Mouse (Mus musculus): ENCODE data around the gene Mboat1. TPM values are rescaled to one million over a fixed set of nuclear protein-coding genes. Genes with fewer than 3 reads are reported as not detected.
A peak's percentile ranks its signal among the peaks of the same experiment; 100 is the strongest.

The Mboat1 gene
- polyA plus RNA-seq, 1 experiment, result 0.51 TPM

DNA sequence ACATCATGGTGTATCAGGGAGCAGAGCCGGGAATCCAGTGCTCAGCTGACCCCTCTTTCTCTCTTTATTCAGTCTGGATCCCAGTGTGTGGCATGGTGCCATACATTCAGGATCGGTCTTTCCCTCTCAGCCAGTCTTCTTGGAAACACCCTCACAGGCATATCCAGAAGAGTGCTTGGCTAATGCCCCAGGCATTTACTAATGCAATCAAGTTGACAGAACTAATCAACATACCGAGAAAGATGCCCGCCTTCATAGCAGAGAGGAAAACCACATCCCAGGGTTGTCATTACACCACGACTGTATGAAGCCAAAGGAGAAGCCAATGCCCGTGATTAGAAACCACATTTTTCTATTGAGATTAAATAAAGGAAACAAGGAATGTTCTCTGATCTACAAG lies 41.1 kb downstream of the Mboat1 start:
- peaks cover 5% of the 10 kb centered on the region for H3K4me1 ChIP-seq
- TF ChIP-seq GATA1 (IDR thresholded peaks at IDR 0.05; ENCODE audit: borderline replicate concordance, low read length) (no peak), FLI1 (IDR thresholded peaks at IDR 0.05; ENCODE audit: low read length) (no peak)
- H3K27me3 ChIP-seq (replicated peaks), result peaks cover 9% of the 10 kb centered on the region
- peaks cover 7% of the 10 kb centered on the region for H3K9me3 ChIP-seq
- no peaks in the 10 kb centered on the region for H3K36me3 ChIP-seq (replicated peaks; ENCODE audit: low read length)
- no peak overlapping the region for H3K4me3 ChIP-seq (replicated peaks)

DNA sequence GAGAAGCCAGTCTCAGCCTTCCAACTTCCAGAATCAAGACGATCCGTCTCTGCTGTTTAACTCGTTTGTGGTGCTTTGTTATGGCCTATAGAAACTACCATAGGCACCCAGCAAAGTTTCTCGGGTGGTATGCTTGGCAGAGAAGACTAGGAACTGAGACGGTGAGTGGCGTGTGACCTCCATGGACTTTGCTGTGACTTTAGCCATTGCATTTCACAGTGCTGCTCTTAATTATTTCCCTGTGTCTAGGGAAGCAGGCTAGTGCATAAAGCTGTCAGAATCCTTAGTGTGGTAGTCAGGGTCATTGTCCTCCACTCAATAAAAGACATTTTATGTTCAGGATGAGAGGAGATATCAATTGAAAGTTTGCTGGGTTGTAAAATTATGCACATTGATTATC lies 49.3 kb downstream of the Mboat1 start:
- Histone ChIP-seq H3K4me3 (replicated peaks) (no peak overlapping the region), H3K27me3 (replicated peaks) (no peaks in the 10 kb centered on the region)
- no peak for TF ChIP-seq GATA1 (IDR thresholded peaks at IDR 0.05; ENCODE audit: borderline replicate concordance, low read length)
- TF ChIP-seq FLI1 (IDR thresholded peaks at IDR 0.05; ENCODE audit: low read length), result no peak

DNA sequence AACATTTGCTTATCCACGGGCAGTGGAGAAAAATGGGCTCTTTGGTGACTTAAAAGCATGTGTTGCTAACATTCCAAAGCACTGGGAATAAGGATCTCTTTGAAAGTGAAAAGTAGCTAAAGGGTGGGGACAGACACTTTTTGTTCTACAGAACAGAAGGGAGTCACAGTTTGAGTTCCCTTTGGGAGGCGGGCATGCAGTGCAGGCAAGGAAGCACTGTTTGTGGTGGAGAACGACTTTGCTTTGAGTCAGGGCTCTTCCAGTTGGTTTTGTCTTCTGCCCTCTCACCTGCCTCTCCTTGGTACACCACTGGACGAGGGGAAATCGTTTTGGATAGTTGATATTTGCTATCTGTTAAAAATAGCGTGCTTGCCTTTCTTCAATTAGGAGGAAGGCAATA lies 49.7 kb downstream of the Mboat1 start:
- Histone ChIP-seq H3K9me3 (peaks cover 3% of the 10 kb centered on the region; the same call in 1 of the 2 replicates), H3K27me3 (replicated peaks) (peaks cover 2% of the 10 kb centered on the region), H3K4me3 (replicated peaks) (no peak overlapping the region), H3K36me3 (replicated peaks; ENCODE audit: low read length) (no peaks in the 10 kb centered on the region), H3K4me1 (no peaks in the 10 kb centered on the region)
- no peak for TF ChIP-seq GATA1 (IDR thresholded peaks at IDR 0.05; ENCODE audit: borderline replicate concordance, low read length)

More for the DNA sequence above, 49.3 kb downstream of the Mboat1 start:
- Histone ChIP-seq H3K36me3 (replicated peaks; ENCODE audit: low read length) (no peaks in the 10 kb centered on the region), H3K9me3 (peaks cover 3% of the 10 kb centered on the region; the same call in 1 of the 2 replicates), H3K4me1 (no peaks in the 10 kb centered on the region)

- peaks cover 3% of the 10 kb centered on the region; the same call in 1 of the 2 replicates for H3K9me3 ChIP-seq
- peaks cover 2% of the 10 kb centered on the region for H3K27me3 ChIP-seq (replicated peaks)
Measured at GRCm38 (mm10) chr13:30186456-30186855, 50.2 kb downstream of the Mboat1 start.

GRCm38 (mm10) chr13:30192031-30192716 lies 55.9 kb downstream of the Mboat1 start:
- no peaks in the 10 kb centered on the region for H3K36me3 ChIP-seq (replicated peaks; ENCODE audit: low read length)
- peaks cover 2% of the 10 kb centered on the region for H3K27me3 ChIP-seq (replicated peaks)
- no peaks in the 10 kb centered on the region for H3K4me1 ChIP-seq
- TF ChIP-seq FLI1 (IDR thresholded peaks at IDR 0.05; ENCODE audit: low read length) (no peak), GATA1 (IDR thresholded peaks at IDR 0.05; ENCODE audit: borderline replicate concordance, low read length) (no peak)
- no peaks in the 10 kb centered on the region for H3K9me3 ChIP-seq
- H3K4me3 ChIP-seq (replicated peaks), result no peak overlapping the region

More at GRCm38 (mm10) chr13:30186456-30186855, 50.2 kb downstream of the Mboat1 start:
- H3K4me1 ChIP-seq, result no peaks in the 10 kb centered on the region
- no peaks in the 10 kb centered on the region for H3K36me3 ChIP-seq (replicated peaks; ENCODE audit: low read length)
- no peak overlapping the region for H3K4me3 ChIP-seq (replicated peaks)
- no peak for TF ChIP-seq GATA1 (IDR thresholded peaks at IDR 0.05; ENCODE audit: borderline replicate concordance, low read length)
- no peak for TF ChIP-seq FLI1 (IDR thresholded peaks at IDR 0.05; ENCODE audit: low read length)

DNA sequence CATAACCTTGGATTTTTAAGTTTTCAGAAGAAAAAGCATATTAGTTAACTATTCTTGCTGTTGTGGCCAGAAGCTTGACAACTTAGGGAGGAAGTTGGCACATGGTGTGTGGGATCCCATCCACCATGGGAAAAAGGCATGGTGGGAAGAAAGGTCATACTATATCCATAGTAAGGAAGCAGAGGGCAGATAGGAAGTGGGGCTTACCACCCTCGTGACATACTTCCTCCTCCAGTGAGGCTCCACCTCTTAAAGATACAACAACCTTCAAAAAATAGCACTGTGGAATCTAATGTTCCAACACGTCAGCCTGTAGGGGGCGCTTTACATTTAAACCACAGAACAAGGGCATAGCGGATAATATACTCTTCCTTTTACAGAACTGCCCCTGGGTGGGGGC lies 57.1 kb downstream of the Mboat1 start:
- TF ChIP-seq GATA1 (IDR thresholded peaks at IDR 0.05; ENCODE audit: borderline replicate concordance, low read length) (no peak), FLI1 (IDR thresholded peaks at IDR 0.05; ENCODE audit: low read length) (no peak)
- Histone ChIP-seq H3K27me3 (replicated peaks) (peaks cover 2% of the 10 kb centered on the region), H3K9me3 (no peaks in the 10 kb centered on the region)

GRCm38 (mm10) chr13:30194834-30195233 lies 58.5 kb downstream of the Mboat1 start:
- Histone ChIP-seq H3K4me3 (replicated peaks) (no peak overlapping the region), H3K9me3 (no peaks in the 10 kb centered on the region), H3K36me3 (replicated peaks; ENCODE audit: low read length) (no peaks in the 10 kb centered on the region), H3K4me1 (peaks cover 3% of the 10 kb centered on the region; the same call in 1 of the 2 replicates), H3K27me3 (replicated peaks) (peaks cover 2% of the 10 kb centered on the region)
- no peak for TF ChIP-seq GATA1 (IDR thresholded peaks at IDR 0.05; ENCODE audit: borderline replicate concordance, low read length)
- TF ChIP-seq FLI1 (IDR thresholded peaks at IDR 0.05; ENCODE audit: low read length), result no peak

More for the DNA sequence above, 57.1 kb downstream of the Mboat1 start:
- no peaks in the 10 kb centered on the region for H3K36me3 ChIP-seq (replicated peaks; ENCODE audit: low read length)
- H3K4me3 ChIP-seq (replicated peaks), result no peak overlapping the region
- peaks cover 3% of the 10 kb centered on the region; the same call in 1 of the 2 replicates for H3K4me1 ChIP-seq

GRCm38 (mm10) chr13:30196661-30197060 lies 60.4 kb downstream of the Mboat1 start:
- peaks cover 3% of the 10 kb centered on the region; the same call in 1 of the 2 replicates for H3K4me1 ChIP-seq
- H3K36me3 ChIP-seq (replicated peaks; ENCODE audit: low read length), result no peaks in the 10 kb centered on the region
- no peaks in the 10 kb centered on the region for H3K9me3 ChIP-seq
- H3K27me3 ChIP-seq (replicated peaks), result no peaks in the 10 kb centered on the region
- no peak overlapping the region for H3K4me3 ChIP-seq (replicated peaks)
- TF ChIP-seq FLI1 (IDR thresholded peaks at IDR 0.05; ENCODE audit: low read length) (no peak), GATA1 (IDR thresholded peaks at IDR 0.05; ENCODE audit: borderline replicate concordance, low read length) (no peak)

- no peaks in the 10 kb centered on the region for H3K9me3 ChIP-seq
- TF ChIP-seq GATA1 (IDR thresholded peaks at IDR 0.05; ENCODE audit: borderline replicate concordance, low read length) (no peak), FLI1 (IDR thresholded peaks at IDR 0.05; ENCODE audit: low read length) (no peak)
- H3K4me1 ChIP-seq, result peaks cover 3% of the 10 kb centered on the region; the same call in 1 of the 2 replicates
- no peaks in the 10 kb centered on the region for H3K27me3 ChIP-seq (replicated peaks)
- no peaks in the 10 kb centered on the region for H3K36me3 ChIP-seq (replicated peaks; ENCODE audit: low read length)
- H3K4me3 ChIP-seq (replicated peaks), result peak overlapping the region; percentile 3
Measured at GRCm38 (mm10) chr13:30198101-30198570, 61.8 kb downstream of the Mboat1 start.

- TF ChIP-seq FLI1 (IDR thresholded peaks at IDR 0.05; ENCODE audit: low read length) (no peak), GATA1 (IDR thresholded peaks at IDR 0.05; ENCODE audit: borderline replicate concordance, low read length) (no peak)
- Histone ChIP-seq H3K36me3 (replicated peaks; ENCODE audit: low read length) (no peaks in the 10 kb centered on the region), H3K4me1 (peaks cover 3% of the 10 kb centered on the region; the same call in 1 of the 2 replicates), H3K27me3 (replicated peaks) (no peaks in the 10 kb centered on the region), H3K9me3 (no peaks in the 10 kb centered on the region), H3K4me3 (replicated peaks) (no peak overlapping the region)
Measured at GRCm38 (mm10) chr13:30199821-30200220, 63.5 kb downstream of the Mboat1 start.
